In genomic region chr5:67426011-67426410, GRCm38 (mm10) we compare ENCODE assay signal across 9 mouse cellular contexts. TPM values are rescaled to one million over a fixed set of nuclear protein-coding genes. Genes with fewer than 3 reads are reported as not detected.
DNase-seq lines count a peak whose midpoint lies in the region; ATAC-seq and TF ChIP-seq lines count a peak whose summit lies in the region.
"Had no signal": no experiment of that assay in that cellular context is flagged by ENCODE, and none has a peak within 500 bp of the region (broad histone marks: within the 10 kb centered on the region; RNA-seq: fewer than 3 reads in every experiment).

No protein-coding gene starts in this region.

- no peak for TF ChIP-seq CTCF in hindbrain, postnatal 0 days (IDR thresholded peaks at IDR 0.05; ENCODE audit: low read depth)
- no peak for TF ChIP-seq CTCF in midbrain, postnatal 0 days (IDR thresholded peaks at IDR 0.05)

- DNase-seq in kidney, adult 8-10 months: no peak
- no peak for DNase-seq in embryonic facial prominence, embryonic 10.5 days (ENCODE audit: low spot score)
- peak; percentile 18 for DNase-seq in hindbrain, postnatal 0 days (ENCODE audit: low spot score)
- no peak for DNase-seq in midbrain, postnatal 0 days (ENCODE audit: low spot score)
- DNase-seq in spleen, postnatal 36 days (ENCODE audit: low spot score in 2 of 2): no peak
- no peak for DNase-seq in layer of hippocampus, postnatal 14 days (ENCODE audit: low spot score in 2 of 2)
- no peak for DNase-seq in urinary bladder, postnatal 25 days (ENCODE audit: low spot score)

- peak overlapping the region; percentile 78; the same call in 1 of the 2 replicates for H3K9ac ChIP-seq in kidney, embryonic 15.5 days
- peak overlapping the region; percentile 72; the same call in 1 of the 2 replicates for H3K9ac ChIP-seq in hindbrain, postnatal 0 days (replicated peaks; ENCODE audit: low read length)
- H3K9ac ChIP-seq in midbrain, postnatal 0 days (replicated peaks; ENCODE audit: low read length, poor library complexity, severe bottlenecking): peak overlapping the region; percentile 77; the same call in 1 of the 2 replicates

- no peaks in the 10 kb centered on the region for H3K36me3 ChIP-seq in kidney, embryonic 15.5 days
- no peaks in the 10 kb centered on the region for H3K36me3 ChIP-seq in embryonic facial prominence, embryonic 10.5 days (replicated peaks)
- H3K36me3 ChIP-seq in hindbrain, postnatal 0 days (ENCODE audit: insufficient read depth, low read length): no peaks in the 10 kb centered on the region
- no peaks in the 10 kb centered on the region for H3K36me3 ChIP-seq in midbrain, postnatal 0 days (ENCODE audit: insufficient read depth, low read length)

- no peak overlapping the region for H3K27ac ChIP-seq in kidney, embryonic 15.5 days
- H3K27ac ChIP-seq in embryonic facial prominence, embryonic 10.5 days (replicated peaks): peak overlapping the region; percentile 86; the same call in 1 of the 2 replicates
- no peak overlapping the region for H3K27ac ChIP-seq in hindbrain, postnatal 0 days
- H3K27ac ChIP-seq in midbrain, postnatal 0 days (ENCODE audit: low read depth, low read length): no peak overlapping the region

- H3K4me2 ChIP-seq in kidney, embryonic 15.5 days: peak overlapping the region; percentile 92
- H3K4me2 ChIP-seq in hindbrain, postnatal 0 days (ENCODE audit: low read depth, low read length): peak overlapping the region; percentile 82
- H3K4me2 ChIP-seq in midbrain, postnatal 0 days (ENCODE audit: low read depth, low read length, poor library complexity, severe bottlenecking): peak overlapping the region; percentile 79

- no peaks in the 10 kb centered on the region for H3K9me3 ChIP-seq in kidney, embryonic 15.5 days (replicated peaks)
- no peaks in the 10 kb centered on the region for H3K9me3 ChIP-seq in embryonic facial prominence, embryonic 10.5 days
- H3K9me3 ChIP-seq in hindbrain, postnatal 0 days (ENCODE audit: low read length): no peaks in the 10 kb centered on the region
- no peaks in the 10 kb centered on the region for H3K9me3 ChIP-seq in midbrain, postnatal 0 days (ENCODE audit: low read length)

- peak overlapping the region; percentile 76 for H3K4me3 ChIP-seq in kidney, embryonic 15.5 days (replicated peaks)
- H3K4me3 ChIP-seq in embryonic facial prominence, embryonic 10.5 days: peak overlapping the region; percentile 76
- H3K4me3 ChIP-seq in hindbrain, postnatal 0 days (ENCODE audit: low read length): peak overlapping the region; percentile 75
- peak overlapping the region; percentile 77 for H3K4me3 ChIP-seq in midbrain, postnatal 0 days (ENCODE audit: low read depth, low read length)

- H3K27me3 ChIP-seq in kidney, embryonic 15.5 days: peaks cover 19% of the 10 kb centered on the region
- H3K27me3 ChIP-seq in embryonic facial prominence, embryonic 10.5 days (replicated peaks; ENCODE audit: low read depth, poor library complexity, severe bottlenecking): peaks cover 29% of the 10 kb centered on the region
- no peaks in the 10 kb centered on the region for H3K27me3 ChIP-seq in hindbrain, postnatal 0 days (ENCODE audit: insufficient read depth, low read length)
- no peaks in the 10 kb centered on the region for H3K27me3 ChIP-seq in midbrain, postnatal 0 days (ENCODE audit: insufficient read depth, low read length)

- WGBS in kidney, embryonic 15.5 days: 17% methylated on average over 5 of the region's 5 CpGs
- 21% methylated on average over 5 of the region's 5 CpGs for WGBS in embryonic facial prominence, embryonic 10.5 days
- WGBS in hindbrain, postnatal 0 days: 13% methylated on average over 5 of the region's 5 CpGs
- WGBS in midbrain, postnatal 0 days: 15% methylated on average over 5 of the region's 5 CpGs

- peaks cover 35% of the 10 kb centered on the region for H3K4me1 ChIP-seq in kidney, embryonic 15.5 days
- H3K4me1 ChIP-seq in embryonic facial prominence, embryonic 10.5 days: peaks cover 31% of the 10 kb centered on the region
- H3K4me1 ChIP-seq in hindbrain, postnatal 0 days (ENCODE audit: insufficient read depth, low read length): 0 out of 2 replicates have a peak, but pooled peaks cover 4% of the 10 kb centered on the region
- peaks cover 6% of the 10 kb centered on the region; the same call in 1 of the 2 replicates for H3K4me1 ChIP-seq in midbrain, postnatal 0 days (ENCODE audit: insufficient read depth, low read length)

- no peak for ATAC-seq in kidney, embryonic 15.5 days (replicated peaks; ENCODE audit: low FRiP score)
- no peak for ATAC-seq in hindbrain, postnatal 0 days
- no peak for ATAC-seq in midbrain, postnatal 0 days (ENCODE audit: low FRiP score)

RNA-seq across cellular contexts. Expression of gene Bend4, which starts 2.1 kb away (rescaled TPM):
- polyA plus RNA-seq in kidney, embryonic 15.5 days (2015; fragmentation: Nextera tagmentation; extraction: Ambion mirVana): 6.6 and 7.2 TPM in 2 replicates
- polyA plus RNA-seq in embryonic facial prominence, embryonic 10.5 days (2016; fragmentation: Nextera tagmentation; extraction: Ambion mirVana): 10.5 and 12.2 TPM in 2 replicates
- total RNA-seq in hindbrain, postnatal 0 days (2014; rRNA removed): 12.1 and 12.8 TPM in 2 replicates
- 8.1 and 8.5 TPM in 2 replicates for polyA plus RNA-seq in hindbrain, postnatal 0 days (2015; fragmentation: Nextera tagmentation; extraction: Ambion mirVana)
- total RNA-seq in midbrain, postnatal 0 days (2014; rRNA removed): 16.1 and 18.2 TPM in 2 replicates
- polyA plus RNA-seq in midbrain, postnatal 0 days (2015; fragmentation: Nextera tagmentation; extraction: Ambion mirVana): 9.2 and 9.5 TPM in 2 replicates
- total RNA-seq in layer of hippocampus, postnatal 14 days (2021): 10 to 100 TPM; 10.1 to 11.3 TPM
- total RNA-seq: MEL had no signal
